Mouse (Mus musculus): ENCODE results near the gene Chchd1. TPM values are rescaled to one million over a fixed set of nuclear protein-coding genes. Genes with fewer than 3 reads are reported as not detected.
"Not testable (repeated sequence)": the region's sequence is repeated elsewhere in the genome, so short reads cannot be mapped to it uniquely, and the experiment has no call there.

Chchd1 gene
- total RNA-seq, 2 experiments from 2014 or later: 47.0 to 55.4 TPM

DNA sequence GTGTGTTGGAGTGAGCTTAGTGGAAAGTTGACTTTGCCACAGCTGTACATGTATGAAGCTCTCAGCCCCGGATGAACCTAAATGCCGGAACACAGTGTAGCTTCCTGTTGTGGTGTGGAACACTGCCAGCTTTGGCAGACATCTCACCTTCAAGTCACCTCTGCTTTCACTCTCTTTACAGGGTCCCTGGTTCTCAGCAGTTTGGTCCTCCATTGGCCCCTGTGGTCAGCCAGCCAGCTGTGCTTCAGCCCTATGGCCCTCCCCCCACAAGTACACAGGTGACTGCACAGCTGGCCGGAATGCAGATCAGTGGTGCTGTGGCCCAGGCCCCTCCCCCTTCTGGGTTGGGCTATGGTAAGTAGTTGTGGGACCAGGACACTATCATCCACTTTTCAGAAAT, 20.3 kb upstream of the Chchd1 start:
- DNase-seq (ENCODE audit: low spot score in 2 of 2): no peak

DNA sequence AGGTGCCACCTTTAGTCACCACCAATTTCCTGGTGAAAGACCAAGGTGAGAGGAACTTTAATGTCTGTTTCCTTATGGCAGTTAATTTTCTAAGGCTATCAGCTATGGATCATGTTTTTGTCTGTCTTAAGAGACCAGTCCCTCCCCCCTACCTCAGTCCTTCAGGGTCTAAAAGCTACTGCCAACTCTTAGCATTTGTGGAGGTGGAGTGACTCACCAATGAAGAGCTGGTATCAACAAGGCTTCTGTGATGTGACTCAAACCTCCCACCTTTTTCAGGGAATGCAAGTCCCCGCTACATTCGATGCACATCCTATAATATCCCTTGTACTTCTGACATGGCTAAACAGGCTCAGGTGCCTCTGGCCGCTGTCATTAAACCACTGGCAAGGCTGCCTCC, 16.2 kb upstream of the Chchd1 start:
- peak in 1 of 2 experiments; percentile 25 for DNase-seq (ENCODE audit: low spot score in 2 of 2)

DNA sequence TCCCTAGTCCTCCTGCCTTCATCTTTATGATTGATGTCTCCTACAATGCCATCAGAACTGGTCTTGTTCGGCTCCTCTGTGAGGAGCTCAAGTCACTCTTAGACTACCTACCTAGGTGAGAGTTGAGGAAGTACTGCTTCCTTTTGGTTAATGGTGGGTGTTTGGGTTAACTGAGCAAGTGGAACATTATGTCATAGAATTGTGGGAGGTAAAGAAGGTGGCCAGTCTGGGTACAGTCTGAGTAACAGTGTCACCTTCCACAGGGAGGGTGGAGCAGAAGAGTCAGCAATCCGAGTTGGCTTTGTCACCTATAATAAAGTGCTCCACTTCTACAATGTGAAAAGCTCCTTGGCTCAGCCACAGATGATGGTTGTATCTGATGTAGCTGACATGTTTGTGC, 13.8 kb upstream of the Chchd1 start:
- no peak for DNase-seq (ENCODE audit: low spot score in 2 of 2)

DNA sequence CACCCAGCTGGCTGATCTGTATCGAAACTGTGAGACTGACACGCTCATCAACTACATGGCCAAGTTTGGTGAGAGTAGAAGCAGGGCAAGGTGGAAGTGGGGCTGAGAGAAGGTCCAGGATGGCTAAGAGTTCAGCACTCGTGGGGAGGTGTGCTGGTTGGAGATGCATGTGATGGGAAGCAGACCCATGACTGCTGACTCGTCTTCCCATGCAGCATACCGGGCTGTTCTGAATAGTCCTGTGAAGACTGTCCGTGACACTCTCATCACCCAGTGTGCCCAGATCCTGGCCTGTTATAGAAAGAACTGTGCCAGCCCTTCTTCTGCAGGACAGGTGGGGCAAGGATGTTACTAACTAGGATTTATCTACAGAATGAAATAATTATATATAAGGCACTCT, 11.0 kb upstream of the Chchd1 start:
- DNase-seq (ENCODE audit: low spot score in 2 of 2): no peak

DNA sequence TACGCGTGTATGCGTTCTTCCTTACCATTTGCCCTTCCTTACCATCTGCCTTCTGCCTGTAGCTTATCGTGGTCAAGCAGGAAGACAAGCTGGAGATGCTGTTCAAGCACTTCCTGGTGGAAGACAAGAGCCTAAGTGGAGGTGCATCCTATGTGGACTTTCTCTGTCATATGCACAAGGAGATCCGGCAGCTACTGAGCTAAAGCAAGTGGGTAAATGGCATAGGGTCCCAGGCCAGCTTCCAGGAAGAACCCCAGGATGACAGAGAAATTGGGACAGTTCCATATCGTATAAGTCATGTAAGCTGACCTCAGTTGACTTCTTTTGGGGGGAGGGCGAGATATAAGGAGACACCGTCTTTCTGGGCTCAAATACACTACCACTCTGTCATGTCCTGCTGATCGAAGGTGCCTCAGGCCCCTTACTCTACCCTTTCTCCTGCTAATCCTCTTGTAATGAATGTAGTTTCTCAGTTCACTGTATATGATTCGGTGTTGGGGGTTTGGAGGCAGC, 9.2 kb upstream of the Chchd1 start:
- DNase-seq (ENCODE audit: low spot score in 2 of 2): no peak

DNA sequence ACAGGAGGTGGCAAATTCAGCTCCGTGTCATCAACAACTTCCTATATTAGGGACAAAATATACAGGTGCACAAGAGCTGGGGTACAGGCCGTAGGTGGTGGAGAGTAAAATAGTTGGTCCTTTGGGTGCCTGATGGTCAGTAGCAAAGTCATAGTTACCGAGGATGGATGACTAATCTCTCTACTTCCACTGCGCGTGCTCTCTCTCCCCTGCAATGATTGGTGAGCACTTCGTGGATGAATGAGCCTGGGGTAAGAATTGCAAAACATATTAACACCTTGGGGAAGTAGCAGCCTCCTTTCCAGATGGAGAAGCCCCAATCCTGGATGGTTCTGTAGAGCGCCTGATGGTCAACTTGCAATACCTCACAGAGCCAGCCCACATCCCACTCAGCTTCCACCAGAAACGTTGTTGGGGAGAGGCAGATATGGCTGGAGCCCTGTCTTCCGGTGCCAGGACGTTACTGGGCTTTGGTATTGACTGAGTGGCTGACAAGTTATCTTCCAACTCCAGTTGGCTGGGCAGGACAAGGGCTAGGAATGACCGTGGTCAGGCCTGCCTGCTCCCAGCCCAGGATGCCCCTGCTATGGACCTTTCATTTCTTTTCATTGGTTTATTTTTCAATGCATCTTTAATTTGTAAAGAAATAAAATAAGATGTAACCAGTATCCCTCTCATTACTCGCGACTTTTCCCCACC, 8.5 kb upstream of the Chchd1 start:
- DNase-seq (ENCODE audit: low spot score in 2 of 2): peak in 1 of 2 experiments; percentile 16

DNA sequence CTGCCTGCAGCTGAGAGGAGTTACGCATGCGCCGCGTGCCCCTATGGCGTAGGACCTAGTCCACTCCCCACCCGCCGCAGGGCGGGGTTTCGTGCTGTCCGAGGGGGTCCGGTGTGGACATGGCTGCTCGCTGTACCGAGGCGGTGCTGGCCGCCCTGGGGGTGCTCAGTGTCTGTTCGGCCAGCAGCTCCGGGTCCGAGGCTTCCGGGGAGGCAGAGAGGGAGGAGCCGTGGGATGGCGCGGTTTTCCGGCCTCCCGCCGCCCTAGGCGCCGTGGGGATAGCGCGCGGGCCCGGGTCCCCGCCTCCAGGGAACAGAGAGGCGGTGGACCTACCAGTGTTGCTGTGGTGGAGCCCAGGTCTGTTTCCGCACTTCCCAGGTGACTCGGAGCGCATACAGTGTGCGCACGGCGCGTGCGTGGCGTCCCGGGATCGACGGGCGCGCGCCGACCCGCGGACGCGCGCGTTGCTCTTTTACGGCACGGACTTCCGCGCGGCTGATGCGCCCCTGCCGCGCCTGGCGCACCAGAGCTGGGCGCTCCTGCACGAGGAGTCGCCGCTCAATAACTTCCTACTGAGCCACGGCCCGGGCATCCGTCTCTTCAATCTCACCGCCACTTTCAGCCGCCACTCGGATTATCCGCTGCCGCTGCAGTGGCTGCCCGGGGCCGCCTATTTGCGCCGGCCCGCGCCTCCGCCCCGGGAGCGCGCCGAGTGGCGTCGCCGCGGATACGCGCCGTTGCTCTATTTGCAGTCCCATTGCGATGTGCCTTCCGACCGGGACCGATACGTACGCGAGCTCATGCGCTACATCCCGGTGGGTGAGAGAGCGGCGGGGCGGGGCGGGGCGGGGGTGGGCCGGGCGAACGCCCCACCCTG, 7.7 kb upstream of the Chchd1 start, which contains the start of gene Fut11:
Fut11 (plus strand) TSS at position 85 of the 877 bp plus-strand sequence.
- peak; percentile 78 to 86 for DNase-seq (ENCODE audit: low spot score in 2 of 2)

DNA sequence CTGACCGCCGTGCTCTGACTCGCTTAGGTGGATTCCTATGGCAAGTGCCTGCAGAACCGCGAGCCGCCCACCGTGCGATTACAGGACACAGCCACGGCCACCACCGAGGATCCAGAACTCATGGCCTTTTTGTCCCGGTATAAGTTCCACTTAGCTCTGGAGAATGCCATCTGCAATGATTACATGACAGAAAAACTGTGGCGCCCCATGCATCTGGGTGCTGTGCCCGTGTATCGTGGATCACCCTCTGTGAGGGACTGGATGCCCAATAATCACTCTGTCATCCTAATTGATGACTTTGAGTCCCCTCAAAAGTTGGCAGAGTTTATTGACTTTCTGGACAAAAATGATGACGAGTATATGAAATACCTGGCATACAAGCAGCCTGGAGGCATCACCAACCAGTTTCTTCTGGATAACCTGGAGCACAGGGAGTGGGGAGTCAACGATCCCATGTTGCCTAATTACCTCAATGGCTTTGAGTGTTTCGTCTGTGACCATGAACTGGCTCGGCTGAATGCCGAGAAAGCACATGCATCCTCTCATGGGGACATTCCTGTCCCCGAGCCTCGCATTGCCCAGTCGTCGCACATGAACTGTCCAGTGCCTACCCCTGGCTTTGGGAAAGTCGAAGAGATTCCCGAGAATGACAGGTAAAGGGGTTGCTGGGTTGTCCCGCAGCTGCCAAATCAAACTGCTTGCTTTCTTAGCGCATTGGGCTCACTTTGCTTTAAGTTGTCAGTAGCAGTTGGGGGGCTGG, 6.9 kb upstream of the Chchd1 start:
- DNase-seq (ENCODE audit: low spot score in 2 of 2): no peak

DNA sequence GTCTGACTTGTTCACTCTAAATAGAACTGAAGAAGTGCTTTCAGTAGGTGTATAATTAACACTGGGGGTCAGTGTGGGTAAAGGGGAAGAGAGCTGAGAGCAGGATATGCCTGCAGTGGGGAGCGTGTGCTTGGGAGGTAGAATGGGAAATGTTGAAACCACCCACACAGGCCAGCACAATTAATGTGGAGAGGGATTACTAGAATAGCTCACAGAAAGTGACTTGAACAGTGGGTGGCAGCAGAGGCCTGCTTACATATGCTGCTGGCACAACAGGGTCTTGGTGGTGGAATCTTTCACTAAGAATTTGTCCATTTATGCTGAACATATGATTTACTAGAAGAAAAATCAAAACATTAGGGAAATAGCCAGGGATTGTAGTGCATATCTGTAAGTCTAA, 5.8 kb upstream of the Chchd1 start:
- DNase-seq (ENCODE audit: low spot score in 2 of 2): peak; percentile 49 to 57

DNA sequence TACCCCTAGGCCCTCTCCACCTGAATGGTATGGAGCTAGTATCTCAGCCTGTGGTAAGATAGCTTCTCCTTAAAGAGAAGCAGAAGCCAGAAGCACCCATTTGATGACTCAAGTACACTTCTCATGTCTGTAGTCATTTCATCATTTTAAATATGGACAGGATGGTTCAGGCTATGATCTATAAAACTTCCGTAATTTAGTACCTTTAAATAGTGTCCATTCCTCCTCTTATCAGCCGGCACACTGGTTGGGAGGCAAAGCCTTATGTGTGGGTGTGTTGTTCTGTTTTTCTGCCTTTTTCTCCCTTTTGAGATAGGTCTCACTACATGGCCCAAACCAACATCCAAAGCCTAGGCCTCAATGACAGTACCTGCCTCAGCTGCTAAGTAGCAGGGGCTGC, 4.3 kb upstream of the Chchd1 start:
- DNase-seq (ENCODE audit: low spot score in 2 of 2): no peak

DNA sequence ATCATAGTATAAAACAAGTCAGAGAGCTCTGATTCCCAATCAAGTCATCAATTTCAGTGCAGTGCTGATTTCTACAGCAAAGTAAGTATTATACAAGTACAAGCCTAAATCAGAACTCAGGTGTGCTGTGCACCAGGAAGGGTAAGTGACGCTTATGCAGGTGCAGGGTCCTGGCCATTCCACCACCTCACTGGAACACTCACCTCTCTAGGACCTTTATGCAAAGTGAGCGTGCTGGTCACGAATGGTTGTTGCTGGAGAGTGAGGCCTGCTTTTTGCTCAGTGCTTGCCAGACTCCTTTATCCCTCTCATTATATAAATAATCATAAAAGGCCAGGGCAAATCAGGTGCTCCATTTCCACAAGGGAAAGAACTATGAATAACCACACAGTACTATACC, 2.4 kb upstream of the Chchd1 start:
- no peak for DNase-seq (ENCODE audit: low spot score in 2 of 2)

DNA sequence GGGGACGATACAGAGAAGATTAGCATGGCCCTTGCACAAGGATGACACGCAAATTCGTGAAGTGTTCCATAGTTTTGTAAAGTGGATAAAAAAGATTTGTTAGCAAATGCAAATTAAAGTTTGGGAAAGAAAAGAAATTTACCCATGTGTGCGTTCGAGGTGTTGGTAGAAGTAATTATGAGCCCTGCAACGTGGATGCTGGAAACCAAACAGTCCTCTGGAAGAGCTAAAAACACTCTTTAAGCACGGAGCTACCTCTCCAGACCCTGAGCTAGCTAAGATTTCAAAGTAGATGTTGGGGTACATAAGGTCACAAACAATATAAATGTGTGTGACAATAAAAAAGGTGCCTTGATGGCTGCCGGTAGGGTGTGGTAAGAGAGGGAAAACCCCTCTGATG, 1.3 kb upstream of the Chchd1 start:
- DNase-seq (ENCODE audit: low spot score in 2 of 2): no peak

DNA sequence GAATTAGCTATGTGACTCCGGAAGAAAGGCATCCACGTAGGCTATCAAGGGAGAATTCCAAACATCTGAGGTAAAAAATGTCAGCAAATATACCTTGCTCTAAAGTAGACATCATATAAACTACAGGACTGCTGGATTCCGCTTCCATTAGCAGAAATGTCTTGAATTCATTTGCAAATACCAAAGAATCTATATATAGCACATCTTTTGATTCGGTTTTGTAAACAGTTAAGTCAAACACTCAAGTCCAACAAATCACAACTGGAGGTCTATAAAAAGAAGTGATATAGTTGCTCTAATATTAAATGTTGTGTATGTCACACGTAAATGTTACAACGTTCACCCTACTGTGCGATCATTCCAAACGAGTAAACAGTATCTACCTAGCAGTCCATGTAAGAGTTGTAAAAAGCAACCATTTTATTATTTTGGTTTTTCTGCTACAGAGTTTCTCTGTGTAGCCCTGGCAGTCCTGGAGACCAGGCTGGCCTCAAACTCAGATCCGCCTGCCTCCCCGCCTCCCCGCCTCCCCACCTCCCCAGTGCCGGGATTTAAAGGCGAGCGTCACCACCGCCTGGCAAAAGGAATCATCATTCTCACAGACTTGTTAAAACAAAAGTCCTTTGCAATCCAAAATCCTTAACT, 588 bp upstream of the Chchd1 start:
- no peak for DNase-seq (ENCODE audit: low spot score in 2 of 2)

DNA sequence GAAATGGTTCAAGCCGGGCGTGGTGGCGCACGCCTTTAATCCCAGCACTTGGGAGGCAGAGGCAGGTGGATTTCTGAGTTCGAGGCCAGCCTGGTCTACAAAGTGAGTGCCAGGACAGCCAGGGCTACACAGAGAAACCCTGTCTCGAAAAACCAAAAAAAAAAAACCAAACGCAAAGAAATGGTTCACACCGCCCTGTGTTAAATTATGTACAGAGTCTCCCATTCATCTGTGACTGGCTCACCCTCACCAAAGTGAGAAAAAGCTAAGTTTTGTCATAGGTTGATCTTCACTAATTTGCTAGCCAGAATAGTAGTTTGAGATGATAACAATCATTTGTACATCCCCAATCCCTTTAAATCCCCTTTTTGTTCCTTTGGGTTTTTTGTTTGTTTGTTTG, 655 bp downstream of the Chchd1 start:
- not testable (repeated sequence) for DNase-seq (ENCODE audit: low spot score in 2 of 2)

DNA sequence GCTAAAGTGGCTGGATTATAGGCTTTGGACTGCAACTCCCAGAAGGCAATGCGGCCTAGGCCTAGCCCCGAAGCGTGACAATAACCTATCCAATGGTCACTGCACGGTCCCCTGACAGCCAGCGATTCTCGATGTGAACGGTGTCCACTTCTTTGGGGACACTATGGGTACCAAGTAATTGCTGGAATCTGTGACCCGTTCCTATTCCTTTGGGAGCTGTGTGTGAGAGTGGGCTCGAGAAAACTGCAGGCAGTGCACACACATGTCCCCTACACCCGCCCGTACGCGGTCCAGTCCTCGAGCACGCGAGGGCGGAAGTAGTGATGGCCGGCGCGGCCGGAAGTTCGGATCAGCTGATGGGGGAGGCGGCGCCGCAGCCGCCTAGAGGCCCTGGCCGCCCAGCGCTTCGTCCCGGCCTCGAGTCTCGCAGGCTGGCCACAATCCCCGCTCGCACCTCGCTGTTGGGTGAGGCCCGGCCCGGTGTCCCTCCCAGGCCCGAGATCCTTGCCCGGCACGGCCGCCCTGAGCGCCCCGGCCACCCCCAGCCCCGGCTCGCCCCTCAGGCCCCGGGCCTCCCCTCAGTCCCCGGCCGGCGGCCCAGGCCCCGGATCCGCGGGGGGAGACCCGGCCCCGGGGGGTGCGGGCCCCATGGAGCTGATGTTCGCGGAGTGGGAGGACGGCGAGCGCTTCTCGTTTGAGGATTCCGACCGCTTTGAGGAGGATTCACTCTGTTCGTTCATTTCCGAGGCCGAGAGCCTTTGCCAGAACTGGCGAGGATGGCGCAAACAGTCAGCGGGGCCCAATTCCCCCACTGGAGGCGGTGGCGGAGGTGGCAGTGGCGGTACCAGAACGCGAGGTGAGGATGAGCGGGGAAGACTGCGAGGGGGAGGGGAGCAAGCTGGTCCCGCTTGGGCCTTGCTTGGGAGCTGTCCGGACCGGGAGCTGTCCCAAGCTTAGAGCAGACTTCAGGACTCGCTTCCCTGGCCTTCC, 4.7 kb downstream of the Chchd1 start, which contains the start of gene Zswim8:
Zswim8 (plus strand) TSS at position 352 of the 990 bp plus-strand sequence.
- DNase-seq (ENCODE audit: low spot score in 2 of 2): peak; percentile 88 to 91

DNA sequence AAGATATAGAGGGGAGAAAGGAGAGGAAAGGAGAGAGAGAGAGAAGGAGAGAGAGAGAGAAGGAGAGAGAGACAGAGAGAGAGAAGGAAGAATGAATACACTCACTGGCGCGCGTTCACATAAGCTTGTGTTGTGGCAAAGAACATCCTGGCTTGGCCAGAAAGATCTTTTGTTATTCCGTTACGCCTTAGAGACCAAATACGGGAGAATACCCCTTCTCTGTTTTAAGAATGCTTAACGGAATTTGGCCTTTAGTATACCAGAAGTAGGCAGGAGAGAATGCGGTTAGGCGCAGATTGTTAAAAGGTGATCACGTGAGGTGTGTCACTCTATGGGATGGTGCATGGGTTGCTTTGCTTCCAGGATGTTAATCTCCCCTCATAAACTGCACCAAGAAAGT, 5.4 kb downstream of the Chchd1 start:
- DNase-seq (ENCODE audit: low spot score in 2 of 2): no peak

DNA sequence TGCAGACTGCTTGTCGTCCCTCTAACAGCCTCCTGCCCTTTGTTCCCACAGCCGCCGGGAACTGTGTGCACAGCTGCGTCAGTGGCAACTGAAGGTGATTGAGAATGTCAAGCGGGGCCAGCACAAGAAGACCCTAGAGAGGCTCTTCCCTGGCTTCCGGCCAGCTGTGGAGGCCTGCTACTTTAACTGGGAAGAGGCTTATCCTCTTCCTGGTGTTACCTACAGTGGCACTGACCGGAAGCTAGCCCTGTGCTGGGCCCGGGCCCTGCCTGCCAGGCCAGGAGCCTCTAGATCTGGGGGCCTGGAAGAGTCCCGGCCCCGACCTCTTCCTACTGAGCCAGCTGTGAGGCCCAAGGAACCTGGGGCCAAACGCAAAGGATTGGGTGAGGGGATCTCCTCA, 11.0 kb downstream of the Chchd1 start:
- DNase-seq (ENCODE audit: low spot score in 2 of 2): no peak

DNA sequence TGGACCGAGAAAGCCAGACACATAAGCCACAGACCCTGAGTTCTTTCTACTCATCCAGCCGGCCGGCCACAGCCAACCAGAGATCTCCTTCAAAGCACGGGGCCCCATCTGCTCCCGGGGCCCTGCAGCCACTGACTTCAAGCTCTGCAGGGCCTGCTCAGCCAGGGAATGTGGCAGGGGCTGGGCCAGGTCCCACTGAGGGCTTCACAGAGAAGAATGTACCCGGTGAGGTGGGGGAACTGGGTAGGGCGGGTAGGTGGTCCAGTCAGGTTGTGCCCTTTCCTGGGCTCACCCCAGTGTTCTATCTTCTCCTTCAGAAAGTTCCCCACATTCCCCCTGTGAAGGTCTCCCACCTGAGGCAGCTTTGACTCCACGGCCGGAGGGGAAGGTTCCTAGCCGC, 15.6 kb downstream of the Chchd1 start:
- DNase-seq (ENCODE audit: low spot score in 2 of 2): no peak

DNA sequence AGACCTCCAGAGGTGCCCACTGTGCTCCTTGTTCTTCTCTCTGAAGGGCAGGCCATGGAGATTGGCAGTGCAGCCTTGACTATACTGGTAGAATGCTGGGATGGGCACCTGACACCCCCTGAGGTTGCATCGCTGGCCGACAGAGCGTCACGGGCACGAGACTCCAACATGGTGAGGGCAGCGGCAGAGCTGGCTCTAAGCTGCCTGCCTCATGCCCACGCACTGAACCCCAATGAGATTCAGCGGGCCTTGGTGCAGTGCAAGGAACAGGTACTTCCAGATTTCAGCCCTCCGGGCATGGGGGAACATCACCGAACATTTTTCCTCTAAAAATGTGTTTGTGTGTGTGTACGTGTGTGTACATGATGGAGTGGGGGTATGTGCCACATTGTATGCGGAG, 17.0 kb downstream of the Chchd1 start:
- DNase-seq (ENCODE audit: low spot score in 2 of 2): no peak

DNA sequence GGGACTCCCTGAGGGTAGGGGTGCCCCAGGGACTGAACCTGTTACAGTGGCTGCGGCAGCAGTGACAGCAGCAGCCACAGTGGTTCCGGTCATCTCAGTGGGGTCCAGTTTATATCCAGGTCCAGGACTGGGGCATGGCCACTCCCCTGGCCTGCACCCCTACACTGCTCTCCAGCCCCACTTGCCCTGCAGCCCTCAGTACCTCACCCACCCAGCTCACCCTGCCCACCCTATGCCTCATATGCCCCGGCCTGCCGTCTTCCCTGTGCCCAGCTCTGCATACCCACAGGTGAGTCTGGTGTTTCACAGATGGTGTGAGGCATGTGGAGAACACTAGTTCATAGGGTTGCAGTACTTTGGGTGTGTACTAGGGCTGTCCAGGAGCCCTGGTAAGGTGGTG, 18.6 kb downstream of the Chchd1 start:
- no peak for DNase-seq (ENCODE audit: low spot score in 2 of 2)

Data from left cerebral cortex, adult 18-20 months (tissue).